Mouse (Mus musculus) cerebellum, postnatal 14 days (tissue): ENCODE measurements around the gene Gm14326.
"Not testable (repeated sequence)": the region's sequence is repeated elsewhere in the genome, so short reads cannot be mapped to it uniquely, and the experiment has no call there.

Experiments
- DNase-seq, 2 experiments: peaks; one replicate each; pipeline ENCODE4 v3.0.0; 2021; ENCODE audit warnings: mixed read lengths in 2 of 2

Gm14326 gene

DNA sequence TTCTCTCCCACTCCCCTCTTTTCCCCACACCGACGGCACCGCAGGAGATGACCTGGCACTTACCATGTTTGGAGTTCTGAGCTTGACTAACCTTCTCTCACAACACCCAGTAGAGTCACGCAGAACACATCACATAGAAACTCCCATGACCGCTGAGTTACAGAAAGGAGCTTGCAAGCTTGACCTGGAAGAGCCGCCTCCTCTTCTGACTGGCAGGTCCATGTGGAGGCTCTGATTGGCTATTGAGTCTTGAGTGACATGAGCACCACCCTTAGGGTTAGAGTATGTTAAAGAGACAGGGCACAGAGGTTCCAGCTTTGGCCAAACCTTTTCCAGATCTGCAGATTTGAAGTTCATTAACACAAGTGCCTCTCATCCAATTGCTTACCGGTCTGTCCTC lies at the start of gene Gm14326:
Gene Gm14326 (minus strand): TSS at position 153 of the 400 bp plus-strand sequence.
- peak; percentile 63 to 78 for DNase-seq

DNA sequence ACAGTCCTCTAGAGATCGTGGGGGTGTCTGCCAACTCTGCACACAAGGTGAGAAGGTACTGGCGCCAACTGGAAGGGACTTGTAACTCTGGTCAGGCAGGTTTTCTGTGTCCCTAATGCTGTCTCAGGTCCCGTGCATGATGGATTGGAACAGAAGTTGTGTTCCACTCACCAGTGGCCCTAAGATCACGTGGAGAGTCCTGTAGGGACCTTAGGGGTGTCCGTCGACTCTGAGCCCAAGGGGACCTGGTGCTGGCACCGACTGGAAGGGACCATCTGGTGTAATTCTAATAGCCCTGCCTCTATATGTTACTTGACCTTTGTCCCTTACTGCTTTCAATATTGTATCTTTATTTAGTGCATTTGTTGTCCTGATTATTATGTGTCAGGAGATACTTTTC lies 17.7 kb upstream of the Gm14326 start:
- DNase-seq = not testable (repeated sequence)

GRCm38 (mm10) chr2:177956734-177957133 lies 363 bp downstream of the Gm14326 start:
- peak; percentile 54 to 57 for DNase-seq

DNA sequence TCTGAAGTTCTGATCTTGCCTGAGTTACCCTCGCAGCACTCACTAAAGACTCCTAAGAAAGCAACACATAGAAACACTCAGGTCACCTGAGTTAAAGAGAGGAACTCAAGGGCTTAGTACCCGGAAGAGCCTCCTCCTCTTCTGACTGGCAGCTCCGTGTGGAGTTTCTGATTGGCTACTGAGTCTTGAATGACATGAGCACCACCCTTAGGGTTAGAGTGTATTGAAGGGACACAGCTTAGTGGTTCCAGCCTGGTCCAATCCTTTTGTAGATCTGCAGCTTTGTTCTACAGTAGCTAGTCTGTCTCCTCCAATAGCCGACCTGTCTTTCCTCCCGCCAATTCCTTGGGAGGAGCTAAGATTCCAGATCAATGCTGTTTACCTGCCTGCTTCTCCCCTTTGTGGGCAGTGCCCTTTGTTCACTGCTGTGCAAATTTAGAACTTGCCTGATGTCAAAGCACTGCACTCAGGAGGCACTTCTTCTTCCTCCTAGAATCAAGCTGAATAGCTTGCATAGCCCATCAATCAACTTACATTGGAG lies 31.5 kb downstream of the Gm14326 start, which contains the start of gene Zfp972:
Gene Zfp972 (minus strand): TSS at position 51 of the 541 bp plus-strand sequence.
- not testable (repeated sequence) for DNase-seq

DNA sequence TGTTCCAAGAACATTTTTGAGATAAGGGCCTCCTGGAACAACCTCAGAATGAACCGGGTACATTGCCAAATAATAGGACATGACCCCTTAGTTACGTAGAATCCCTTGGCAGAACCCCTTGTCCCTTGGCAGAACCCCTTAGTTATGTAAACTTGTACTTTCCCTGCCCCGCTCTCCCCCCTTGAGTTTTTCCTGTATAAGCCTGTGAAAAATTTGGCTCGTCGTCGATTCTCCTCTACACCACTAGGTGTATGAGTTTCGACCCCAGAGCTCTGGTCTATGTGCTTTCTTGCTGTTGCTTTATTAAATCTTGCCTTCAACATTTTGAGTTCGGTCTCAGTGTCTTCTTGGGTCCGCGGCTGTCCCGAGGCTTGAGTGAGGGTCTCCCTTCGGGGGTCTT lies 53.8 kb downstream of the Gm14326 start:
- DNase-seq = not testable (repeated sequence)

DNA sequence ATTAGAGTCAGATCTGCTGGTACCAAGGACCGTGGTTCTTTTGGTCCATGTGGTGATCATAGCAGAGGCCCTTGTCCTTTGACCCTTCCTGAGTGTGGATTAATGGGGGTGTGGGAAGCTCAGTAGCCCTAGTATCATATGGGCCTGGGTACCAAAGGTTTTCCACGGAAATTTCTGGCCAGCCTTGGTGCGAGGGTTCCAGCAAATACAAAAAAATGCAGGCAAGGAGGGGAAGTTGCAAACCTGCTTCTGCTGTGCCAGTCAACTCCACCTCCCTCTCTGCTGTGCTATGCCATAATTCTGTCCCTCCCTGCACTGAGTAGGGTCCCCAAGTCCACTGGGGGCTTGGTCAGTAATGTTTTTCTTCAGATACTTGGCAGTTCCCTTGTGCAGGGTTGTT lies 58.9 kb downstream of the Gm14326 start:
- not testable (repeated sequence) for DNase-seq

GRCm38 (mm10) chr2:177897046-177897578 lies 60.0 kb downstream of the Gm14326 start, which contains the start of gene Gm14327:
Gene Gm14327 (plus strand): TSS chr2:177897096.
- DNase-seq = not testable (repeated sequence)

GRCm38 (mm10) chr2:177887743-177888142 lies 69.4 kb downstream of the Gm14326 start:
- not testable (repeated sequence) for DNase-seq
